Mouse (Mus musculus) brain, embryonic 14.5 days (tissue): ENCODE measurements around the gene Sema4c.

ENCODE experiments used
- CTCF ChIP-seq: fragments of 200-500 bp; IDR thresholded peaks from 2 replicates; pipeline ENCODE4 v1.5.1; 2012; ENCODE audit warnings: inconsistent platforms, mild to moderate bottlenecking, moderate library complexity, borderline replicate concordance; ENCODE audit not compliant: insufficient read depth, insufficient read length; ENCODE audit errors: extremely low read depth
- POLR2A ChIP-seq: fragments of 200-500 bp; IDR thresholded peaks from 2 replicates; pipeline ENCODE4 v1.6.1; 2012; ENCODE audit warnings: mild to moderate bottlenecking, inconsistent platforms, borderline replicate concordance; ENCODE audit not compliant: poor library complexity, insufficient read depth, insufficient read length, severe bottlenecking; ENCODE audit errors: extremely low read depth

GRCm38 (mm10) chr1:36550075-36550863 lies 7.9 kb downstream of the Sema4c start:
- TF ChIP-seq CTCF (no peak), POLR2A (no peak)
